Mouse (Mus musculus) ES-Bruce4 (cell line): ENCODE results near the gene Prmt1.

Experiments used
- CTCF ChIP-seq: IDR thresholded peaks from one replicate; pipeline ENCODE4 v1.8.1; 2011; ENCODE audit warnings: low read depth, low read length
- EP300 ChIP-seq: IDR thresholded peaks from 2 replicates; pipeline ENCODE4 v1.6.1; 2011; ENCODE audit warnings: low read depth, low read length; ENCODE audit not compliant: insufficient read depth
- POLR2A ChIP-seq: IDR thresholded peaks from one replicate; pipeline ENCODE4 v1.8.1; 2011; ENCODE audit warnings: low read length; ENCODE audit not compliant: insufficient read depth

DNA sequence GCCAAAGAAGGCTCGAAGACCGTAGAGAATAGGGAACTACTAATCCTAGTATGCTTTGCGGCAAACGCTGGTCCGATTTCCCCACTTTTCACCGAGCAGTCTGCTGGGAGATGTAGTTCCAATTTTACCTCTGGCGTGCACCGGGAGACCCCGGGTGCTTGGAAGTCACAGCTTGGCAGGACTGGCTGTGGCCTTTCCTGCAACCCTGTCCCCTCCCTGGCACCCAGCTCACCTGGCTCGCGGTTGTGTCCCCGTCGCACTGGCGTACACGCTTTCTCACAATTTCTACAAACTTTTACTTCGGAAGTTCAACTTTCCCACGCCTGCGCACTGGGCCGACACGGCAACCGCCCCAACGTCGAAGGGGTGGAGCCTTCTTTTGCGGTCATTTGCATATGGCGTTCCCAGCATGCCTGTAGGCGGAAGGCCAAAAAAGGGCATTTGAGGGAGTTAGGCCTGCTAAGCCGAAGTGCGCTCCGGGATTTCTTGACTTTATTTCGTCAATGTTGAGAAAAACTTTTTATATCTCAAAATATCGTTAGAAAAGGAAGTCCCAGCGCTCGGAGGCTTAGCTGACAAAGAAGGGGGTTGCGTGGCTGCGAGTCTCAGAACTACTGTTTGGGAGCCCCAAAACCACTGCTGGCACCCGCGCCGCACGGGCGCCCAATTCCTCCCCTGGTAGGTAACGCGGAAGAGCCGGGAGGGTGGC is 11.0 kb upstream of the Prmt1 start, which contains the start of gene Irf3:
- no peak for TF ChIP-seq CTCF
- TF ChIP-seq POLR2A = peak; percentile 41
- no peak for TF ChIP-seq EP300
